Mouse (Mus musculus) left cerebral cortex, adult 2 months (tissue): Measurements from ENCODE around the gene Ranbp3l. TPM values are rescaled to one million over a fixed set of nuclear protein-coding genes. Genes with fewer than 3 reads are reported as not detected.
"Not testable (repeated sequence)": the region's sequence is repeated elsewhere in the genome, so short reads cannot be mapped to it uniquely, and the experiment has no call there.

Experiments
- DNase-seq, 2 experiments: peaks; one replicate each; pipeline ENCODE4 v3.0.0; 2021 to 2022; ENCODE audit warnings: low spot score in 2 of 2, mixed read lengths in 1 of 2; ENCODE audit errors: extremely low spot score in 1 of 2
- H3K27ac ChIP-seq: fragments of 200-600 bp; 2 replicates; pipeline ENCODE4 v1.8.1; 2022
- H3K4me3 ChIP-seq: fragments of 200-600 bp; 2 replicates; pipeline ENCODE4 v1.8.1; 2022
- CTCF ChIP-seq: fragments of 200-600 bp; IDR thresholded peaks from 2 replicates; pipeline ENCODE4 v1.8.1; 2022; ENCODE audit warnings: antibody characterized with exemption, mild to moderate bottlenecking, moderate library complexity
- intact Hi-C: fragments of 180-260 bp; cut with DNase I; formaldehyde crosslinking; loops from one replicate; pipeline ENCODE4 v1.15.1; 2025
- total RNA-seq, 2 experiments: library from RNA; stranded (reverse); gene quantifications; 2 replicates each; pipeline ENCODE4 v1.2.3; 2021

The Ranbp3l gene
- total RNA-seq, 2 experiments from 2014 or later, result 8.1 to 14.7 TPM

DNA sequence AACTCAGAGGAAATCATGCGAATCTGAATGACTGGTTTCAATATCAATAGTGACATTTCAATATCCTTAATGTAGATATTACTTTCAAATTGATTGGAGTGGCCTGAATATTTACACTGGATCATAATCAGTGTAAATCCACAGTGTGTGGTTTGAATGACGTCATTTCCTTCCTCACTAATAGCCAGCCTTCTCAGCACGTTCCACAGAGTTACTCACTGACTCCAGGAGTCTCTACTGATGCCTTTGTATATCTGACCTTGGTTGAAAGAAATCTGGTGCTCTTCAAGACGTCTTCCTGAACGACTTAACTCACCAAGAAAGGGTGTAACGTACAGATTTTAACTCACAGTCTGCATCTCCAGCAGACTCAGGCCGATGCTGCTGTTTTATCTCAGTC lies 27.7 kb downstream of the Ranbp3l start:
- DNase-seq, result no peak
- no peak overlapping the region for H3K4me3 ChIP-seq
- no peak for TF ChIP-seq CTCF
- no peak overlapping the region for H3K27ac ChIP-seq
- intact Hi-C loops, result no loop called here

DNA sequence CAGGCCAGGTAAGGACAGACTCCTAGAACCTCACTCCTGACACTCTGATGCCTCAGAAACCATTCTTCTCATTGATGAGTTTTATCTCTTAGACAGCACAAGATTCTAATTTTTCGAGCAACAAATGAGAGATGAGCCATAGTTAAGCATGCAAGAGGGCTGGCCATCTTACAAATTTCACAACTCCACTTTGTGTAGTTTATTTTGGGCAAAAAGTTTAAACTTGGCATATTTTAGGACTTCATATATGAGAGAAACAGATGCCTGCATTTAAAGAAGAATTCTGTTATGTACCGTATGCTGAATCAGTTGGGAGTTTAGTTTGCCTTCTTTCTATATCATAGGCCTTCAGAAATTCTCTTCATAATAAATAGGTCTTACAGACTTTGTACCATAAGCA lies 35.0 kb downstream of the Ranbp3l start:
- H3K4me3 ChIP-seq, result no peak overlapping the region
- TF ChIP-seq CTCF, result no peak
- intact Hi-C loops, result no loop called here
- DNase-seq, result no peak
- no peak overlapping the region for H3K27ac ChIP-seq

DNA sequence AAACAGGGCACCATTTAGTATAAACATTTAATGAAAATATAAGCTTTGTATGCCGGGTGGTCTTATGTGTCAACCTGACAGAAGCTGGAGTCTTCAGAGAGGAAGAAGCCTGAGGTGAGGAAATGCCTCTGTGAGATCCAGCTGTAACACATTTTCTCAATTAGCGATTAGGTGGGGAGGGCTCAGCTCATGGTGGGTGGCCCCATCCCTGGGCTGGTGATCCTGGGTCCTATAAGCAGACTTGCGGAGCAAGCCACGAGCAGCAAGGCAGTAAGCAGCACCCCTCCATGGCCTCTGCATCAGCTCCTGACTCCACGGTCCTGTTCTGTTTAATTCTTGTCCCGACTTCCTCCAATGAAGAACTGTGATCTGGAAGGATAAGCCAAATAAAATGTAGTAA lies 41.4 kb downstream of the Ranbp3l start:
- Histone ChIP-seq H3K4me3 (no peak overlapping the region), H3K27ac (no peak overlapping the region)
- no peak for DNase-seq
- TF ChIP-seq CTCF, result no peak
- intact Hi-C loops, result no loop called here

DNA sequence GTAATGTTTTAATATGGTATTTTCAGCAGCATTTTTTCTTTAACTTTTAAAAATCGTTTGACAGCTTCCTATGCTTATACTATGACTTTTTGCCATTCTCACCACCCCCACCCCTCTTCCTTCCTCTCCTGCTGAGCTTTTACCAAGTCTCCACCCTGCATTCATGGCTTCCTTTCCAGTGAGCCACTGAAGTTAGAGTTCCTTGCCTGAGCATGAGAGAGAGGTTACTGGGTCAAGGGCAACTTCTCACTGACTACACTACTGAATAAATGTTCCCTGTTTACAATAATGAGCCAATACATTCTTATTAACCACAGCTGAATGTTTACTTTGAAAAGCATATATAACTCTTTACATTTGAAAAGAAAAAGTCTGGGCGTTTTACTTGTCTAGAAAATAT lies 46.8 kb downstream of the Ranbp3l start:
- DNase-seq, result no peak
- TF ChIP-seq CTCF, result no peak
- no peak overlapping the region for H3K27ac ChIP-seq
- intact Hi-C loops, result no loop called here
- H3K4me3 ChIP-seq, result no peak overlapping the region

DNA sequence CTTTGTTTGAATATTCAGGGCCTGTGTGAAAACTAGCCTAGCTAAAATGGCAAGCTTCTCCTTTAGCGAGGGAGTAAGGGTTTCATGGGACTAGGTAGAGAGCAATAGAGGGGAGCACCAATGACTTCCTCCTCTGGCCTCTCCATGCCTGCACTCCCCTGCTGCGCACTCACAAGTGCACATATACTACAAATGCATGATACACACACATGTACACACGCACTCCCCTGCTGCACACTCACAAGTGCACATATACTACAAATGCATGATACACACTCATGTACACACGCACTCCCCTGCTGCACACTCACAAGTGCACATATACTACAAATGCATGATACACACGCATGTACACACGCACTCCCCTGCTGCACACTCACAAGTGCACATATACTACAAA lies 47.7 kb downstream of the Ranbp3l start:
- DNase-seq, intact Hi-C loops, H3K4me3 ChIP-seq, H3K27ac ChIP-seq: not testable (repeated sequence)

DNA sequence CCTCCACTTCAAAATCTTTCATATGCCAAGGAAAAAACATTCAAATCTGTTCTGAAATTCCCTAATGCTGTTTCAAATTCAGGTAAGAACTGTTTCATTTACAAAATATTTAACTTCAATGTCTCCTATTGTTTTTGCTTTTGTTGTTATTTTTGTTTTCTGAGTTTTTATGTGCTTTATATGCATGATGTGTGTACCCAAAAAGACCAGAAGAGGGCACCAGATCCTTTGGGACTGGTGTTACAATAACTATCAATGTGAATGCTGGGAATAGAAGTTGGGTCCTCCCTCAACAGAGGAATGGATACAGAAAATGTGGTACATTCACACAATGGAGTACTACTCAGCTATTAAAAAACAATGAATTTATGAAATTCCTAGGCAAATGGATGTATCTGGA lies 88.0 kb downstream of the Ranbp3l start:
- H3K27ac ChIP-seq, result no peak overlapping the region
- H3K4me3 ChIP-seq, result no peak overlapping the region
- DNase-seq, result no peak
- TF ChIP-seq CTCF, result peak; percentile 41
- intact Hi-C loops, result no loop called here

DNA sequence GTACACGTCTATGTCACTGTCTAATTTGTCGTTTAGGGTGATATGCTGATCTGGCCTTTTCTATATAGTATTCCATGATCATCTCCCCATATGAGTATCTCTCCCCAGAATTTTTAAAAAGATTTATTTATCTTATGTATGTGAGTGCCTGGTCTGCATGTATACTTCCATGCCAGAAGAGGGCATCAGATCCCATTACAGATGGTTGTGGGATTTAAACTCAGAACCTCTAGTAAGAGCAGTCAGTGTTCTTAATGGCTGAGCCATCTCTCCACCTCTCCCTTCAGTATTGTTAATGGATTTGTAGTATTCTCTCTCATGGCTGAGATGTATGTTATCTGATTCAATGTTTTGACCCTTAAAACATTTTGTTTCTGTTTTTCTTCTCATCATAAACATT lies 92.1 kb downstream of the Ranbp3l start:
- TF ChIP-seq CTCF, result no peak; the same call in 1 of the 2 replicates
- DNase-seq, result no peak
- intact Hi-C loops, result no loop called here
- H3K27ac ChIP-seq, result no peak overlapping the region
- no peak overlapping the region for H3K4me3 ChIP-seq

DNA sequence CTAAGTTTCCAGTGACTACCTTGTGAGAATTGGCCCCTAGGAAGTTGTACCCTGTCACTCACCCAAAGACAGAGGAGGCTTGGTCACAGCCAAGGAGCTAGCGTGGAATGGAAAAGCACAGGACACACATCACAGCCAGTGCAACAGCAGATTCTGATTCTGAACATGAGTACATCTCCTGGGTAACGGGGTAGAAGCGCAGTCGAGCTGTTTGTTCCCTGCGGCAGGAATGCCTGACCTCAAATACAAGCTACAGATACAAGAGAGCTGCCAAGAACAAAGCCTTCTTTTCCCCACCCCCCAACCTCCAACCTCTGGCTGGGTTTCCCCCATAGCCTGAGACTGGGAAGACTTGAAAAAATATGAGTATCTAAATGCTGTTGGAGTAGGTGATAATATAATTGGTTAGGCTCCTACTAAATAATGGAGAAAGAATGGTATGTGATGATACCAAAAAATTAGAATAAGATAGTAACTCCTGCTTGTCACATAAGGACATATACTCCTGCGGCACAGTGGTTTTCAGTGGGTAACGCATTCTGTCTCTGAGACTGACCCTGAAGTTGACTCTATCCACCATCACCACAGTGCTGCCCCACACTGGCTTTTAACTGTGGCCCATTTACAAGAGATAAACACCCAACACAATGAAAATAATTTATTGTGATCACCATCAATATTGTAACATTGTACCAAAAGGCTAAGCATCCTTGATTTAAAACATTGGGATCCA lies 93.6 kb downstream of the Ranbp3l start:
- no peak for TF ChIP-seq CTCF
- intact Hi-C loops, result no loop called here
- DNase-seq, result no peak
- Histone ChIP-seq H3K4me3 (no peak overlapping the region), H3K27ac (0 out of 2 replicates have a peak overlapping the region, but pooled peaks have one; percentile 5)

DNA sequence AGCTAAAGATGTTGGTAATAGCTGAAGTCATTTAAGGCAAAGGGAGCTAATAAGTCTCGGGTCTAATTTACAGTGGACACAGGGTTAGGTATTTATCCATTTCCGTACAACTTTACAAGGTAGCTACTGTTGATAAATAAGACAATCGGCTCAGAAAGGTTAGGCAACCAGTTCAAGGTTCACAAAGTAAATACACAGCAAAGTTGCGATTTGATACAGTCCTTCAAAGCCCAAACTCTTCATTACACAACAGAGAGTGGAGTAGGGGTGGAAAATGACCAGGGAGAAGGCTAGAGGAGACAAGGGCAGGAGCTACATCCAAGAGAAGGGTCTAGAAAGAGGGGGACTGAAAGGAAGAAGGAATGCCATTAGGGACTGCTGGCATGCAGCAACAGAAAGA lies 101.1 kb downstream of the Ranbp3l start:
- no peak overlapping the region for H3K27ac ChIP-seq
- DNase-seq, result no peak
- TF ChIP-seq CTCF, result no peak
- no peak overlapping the region for H3K4me3 ChIP-seq
- intact Hi-C loops, result no loop called here

DNA sequence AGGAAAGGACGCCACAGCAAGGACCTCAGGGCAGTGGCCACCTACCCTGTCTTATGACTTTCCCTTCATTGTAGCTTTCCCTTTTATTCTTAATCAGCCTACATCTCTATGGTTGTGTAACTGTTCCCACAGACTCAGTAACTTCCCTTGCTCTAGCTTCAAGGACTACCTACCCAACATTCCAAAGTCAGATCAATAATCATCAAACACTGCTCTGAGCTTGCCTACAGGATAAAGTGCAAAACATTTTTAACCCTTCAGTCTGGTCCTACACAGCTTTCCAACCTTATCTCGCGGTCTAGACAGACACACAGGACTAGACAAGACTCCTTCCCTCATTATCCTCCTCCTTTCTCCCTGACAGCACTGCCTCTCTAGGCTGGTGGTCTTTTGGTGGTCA lies 102.6 kb downstream of the Ranbp3l start:
- DNase-seq, result no peak
- no peak for TF ChIP-seq CTCF
- intact Hi-C loops, result no loop called here
- H3K4me3 ChIP-seq, result peak overlapping the region; percentile 91
- peak overlapping the region; percentile 30; the same call in 1 of the 2 replicates for H3K27ac ChIP-seq

DNA sequence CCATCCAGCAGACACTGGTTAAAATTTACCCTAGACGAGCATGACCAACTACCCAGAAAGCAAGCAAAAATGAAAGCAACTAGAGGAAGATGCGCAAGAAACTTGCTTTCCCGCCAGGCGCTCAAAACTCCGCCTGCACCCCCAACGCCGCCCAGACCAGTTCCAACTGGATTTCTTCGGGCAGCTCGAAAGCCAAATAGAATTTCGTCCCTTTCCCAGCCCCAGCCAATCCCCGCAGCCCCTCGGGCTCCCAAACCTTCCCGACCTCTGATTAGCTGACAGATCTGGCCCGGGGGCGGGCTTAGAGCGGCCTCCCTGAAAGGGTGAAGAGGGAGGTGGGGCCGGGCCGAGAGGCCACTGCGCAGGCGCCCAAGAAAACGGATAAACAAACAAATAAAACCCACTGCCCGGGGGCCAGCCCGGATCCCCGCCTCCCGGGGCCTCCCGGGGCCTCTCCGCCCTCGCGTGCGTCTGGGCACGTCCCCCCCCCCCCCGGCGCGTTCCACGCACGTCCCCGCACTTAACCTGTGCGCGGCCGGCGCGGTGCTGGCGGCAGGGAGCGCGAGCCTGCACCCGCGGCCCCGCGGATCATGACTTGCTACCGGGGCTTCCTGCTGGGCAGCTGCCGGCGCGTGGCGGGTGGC lies 103.3 kb downstream of the Ranbp3l start, which contains the start of gene Nadk2:
Gene Nadk2, plus strand, starts transcription at position 349 of the 644 bp plus-strand sequence.
- no peak for TF ChIP-seq CTCF
- Histone ChIP-seq H3K4me3 (peak within 1 kb of the TSS; percentile 91), H3K27ac (peak within 1 kb of the TSS; percentile 78)
- intact Hi-C loops, result no loop called here
- peak; percentile 95 to 97 for DNase-seq

DNA sequence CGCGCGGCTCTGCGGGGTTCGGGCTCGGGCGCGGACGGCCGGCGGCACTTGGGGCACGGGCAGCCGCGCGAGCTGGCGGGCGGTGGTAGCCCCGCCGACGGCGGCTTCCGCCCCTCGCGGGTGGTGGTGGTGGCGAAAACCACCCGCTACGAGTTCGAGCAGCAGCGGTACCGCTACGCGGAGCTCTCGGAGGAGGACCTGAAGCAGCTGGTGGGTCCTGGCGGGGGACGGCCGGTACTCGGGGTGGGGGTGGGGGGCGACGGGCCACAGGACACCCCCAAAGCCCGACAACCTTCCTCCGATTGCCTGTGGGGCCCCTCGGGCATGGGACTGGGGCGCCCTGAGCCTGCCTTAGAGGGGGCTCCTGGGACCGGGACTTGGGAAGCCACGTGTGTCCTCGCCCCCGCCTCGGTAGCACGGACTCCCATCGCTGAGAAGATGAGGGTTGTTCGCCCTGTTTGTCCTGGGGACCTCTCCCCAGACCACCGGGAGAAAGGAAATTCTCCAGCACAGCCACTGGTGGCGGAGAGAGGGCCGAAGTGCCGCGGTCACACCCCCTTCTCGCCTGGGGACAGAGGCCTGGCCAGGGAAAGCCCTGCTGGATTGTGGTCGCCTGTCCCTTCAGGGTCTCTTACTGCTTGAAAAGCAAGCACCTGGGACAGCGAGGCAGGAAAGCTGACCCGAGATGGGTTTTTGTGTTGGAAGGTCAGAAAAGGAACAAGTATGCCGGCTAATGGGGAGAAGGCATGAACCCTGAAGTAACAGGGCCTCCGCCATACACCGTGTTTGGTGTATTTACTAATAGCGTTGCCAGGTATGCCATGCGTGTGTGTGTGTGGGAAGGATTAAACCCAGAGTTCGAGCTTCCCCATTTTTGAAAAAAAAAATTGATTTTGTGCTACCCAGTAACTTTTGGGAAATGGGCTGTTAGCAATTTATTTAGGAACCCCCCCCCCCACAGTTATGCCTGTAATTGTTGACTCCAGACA lies 104.1 kb downstream of the Ranbp3l start:
- intact Hi-C loops, result no loop called here
- no peak for TF ChIP-seq CTCF
- H3K4me3 ChIP-seq, result peak overlapping the region; percentile 91
- peak overlapping the region; percentile 78 for H3K27ac ChIP-seq
- DNase-seq, result peak; percentile 33 to 38
